Mouse (Mus musculus): ENCODE results near the gene Ifi27l2a. TPM values are rescaled to one million over a fixed set of nuclear protein-coding genes. Genes with fewer than 3 reads are reported as not detected.

The Ifi27l2a gene
- 200 TPM for polyA plus RNA-seq (2017; shearing (Covaris generic))

DNA sequence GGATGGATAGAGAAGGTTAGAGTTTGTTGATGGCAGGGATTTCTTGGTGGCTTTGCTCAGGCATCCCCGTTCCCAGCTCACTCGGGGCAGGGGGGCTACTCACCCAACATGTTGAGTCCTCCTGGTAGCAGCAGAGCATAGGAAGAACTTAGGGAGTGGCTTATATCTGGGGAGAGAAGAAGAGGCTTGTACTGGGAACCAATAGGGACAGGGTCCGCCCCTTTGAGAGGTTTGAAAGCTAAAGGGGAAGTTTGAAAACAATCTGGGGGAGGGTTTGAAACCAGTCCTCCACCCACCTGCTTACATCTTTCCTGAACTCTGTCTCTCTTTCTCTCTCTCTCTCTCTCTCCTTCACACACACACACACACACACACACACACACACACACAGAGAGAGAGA, at the start of gene Ifi27l2a:
Gene Ifi27l2a, minus strand, starts transcription at position 157 of the 400 bp plus-strand sequence.

GRCm38 (mm10) chr12:103457140-103457539, 13.7 kb upstream of the Ifi27l2a start, which contains the start of gene Ifi27l2b:
Ifi27l2b (minus strand) TSS chr12:103457223.

GRCm38 (mm10) chr12:103433986-103434731, 9.3 kb downstream of the Ifi27l2a start, which contains the start of gene Ifi27:
Ifi27 (plus strand) TSS chr12:103434211.

GRCm38 (mm10) chr12:103425729-103426470, 17.6 kb downstream of the Ifi27l2a start, which contains the start of gene Ddx24:
Ddx24 (minus strand) TSS chr12:103425830.

GRCm38 (mm10) chr12:103407720-103408119, 35.8 kb downstream of the Ifi27l2a start, which contains the start of gene 9330161L09Rik:
9330161L09Rik (minus strand) TSS chr12:103407820.

Other genes starting within 250 kb of the Ifi27l2a start
- gene Prima1, start 201.5 kb downstream of the Ifi27l2a start, polyA plus RNA-seq (2017; shearing (Covaris generic)) = not detected
- not detected for gene Fam181a, start 132.7 kb downstream of the Ifi27l2a start, polyA plus RNA-seq (2017; shearing (Covaris generic))
- gene Asb2, start 87.7 kb downstream of the Ifi27l2a start, polyA plus RNA-seq (2017; shearing (Covaris generic)) = not detected
- 1.3 TPM for gene Otub2, start 55.0 kb downstream of the Ifi27l2a start, polyA plus RNA-seq (2017; shearing (Covaris generic))
- gene 9330161L09Rik, start 35.9 kb downstream of the Ifi27l2a start, polyA plus RNA-seq (2017; shearing (Covaris generic)) = 0.95 TPM
- gene Ddx24, start 17.9 kb downstream of the Ifi27l2a start, polyA plus RNA-seq (2017; shearing (Covaris generic)) = 182 TPM
- 215 TPM for gene Ifi27, start 9.5 kb downstream of the Ifi27l2a start, polyA plus RNA-seq (2017; shearing (Covaris generic))
- not detected for gene Ifi27l2b, start 13.5 kb upstream of the Ifi27l2a start, polyA plus RNA-seq (2017; shearing (Covaris generic))
- not detected for gene Ppp4r4, start 88.6 kb upstream of the Ifi27l2a start, polyA plus RNA-seq (2017; shearing (Covaris generic))
- not detected for gene Serpina10, start 187.8 kb upstream of the Ifi27l2a start, polyA plus RNA-seq (2017; shearing (Covaris generic))
- gene Serpina6, start 213.5 kb upstream of the Ifi27l2a start, polyA plus RNA-seq (2017; shearing (Covaris generic)) = not detected
- gene Serpina16, start 232.5 kb upstream of the Ifi27l2a start, polyA plus RNA-seq (2017; shearing (Covaris generic)) = not detected